Mouse (Mus musculus): ENCODE data around the gene Zfp534.
"Not testable (repeated sequence)": the region's sequence is repeated elsewhere in the genome, so short reads cannot be mapped to it uniquely, and the experiment has no call there.

GRCm38 (mm10) chr4:147655245-147655644 is 47.1 kb downstream of the Zfp534 start:
- not testable (repeated sequence) for TF ChIP-seq CTCF (IDR thresholded peaks at IDR 0.05); EP300 (IDR thresholded peaks at IDR 0.05; ENCODE audit: insufficient read depth, low read depth, low read length); POLR2A (IDR thresholded peaks at IDR 0.05; ENCODE audit: insufficient read depth, low read depth, low read length)
